Mouse (Mus musculus) embryo, embryonic 9.5 days (tissue): ENCODE results near the gene Psg21.
A peak's percentile ranks its signal among the peaks of the same experiment; 100 is the strongest.
"Not testable (repeated sequence)": the region's sequence is repeated elsewhere in the genome, so short reads cannot be mapped to it uniquely, and the experiment has no call there.

Experiments used
- DNase-seq: peaks from one replicate; pipeline ENCODE4 v3.0.0-alpha.2; 2017; ENCODE audit errors: extremely low spot score

Psg21 gene

DNA sequence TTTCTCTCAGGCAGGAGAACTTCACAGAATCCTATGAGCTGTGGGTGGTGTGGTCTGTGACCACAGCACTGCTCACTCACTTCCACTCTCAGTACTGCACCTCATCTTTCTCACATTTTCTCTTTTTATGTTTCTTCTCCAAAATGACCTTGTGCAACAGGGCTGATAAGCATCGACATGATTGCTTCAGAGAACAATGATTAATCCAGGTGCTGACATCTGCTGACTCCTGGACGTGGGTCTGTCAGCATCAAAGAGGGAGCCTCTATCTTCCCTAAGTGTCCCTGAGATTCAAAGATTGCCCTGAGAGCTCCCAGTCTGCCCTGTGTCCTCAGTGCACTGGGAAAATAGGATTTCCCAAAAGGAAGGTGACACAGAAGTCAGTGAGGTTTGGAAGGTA, at the start of gene Psg21:
Gene Psg21, minus strand, starts transcription at position 101 of the 400 bp plus-strand sequence.
- DNase-seq, result not testable (repeated sequence)

DNA sequence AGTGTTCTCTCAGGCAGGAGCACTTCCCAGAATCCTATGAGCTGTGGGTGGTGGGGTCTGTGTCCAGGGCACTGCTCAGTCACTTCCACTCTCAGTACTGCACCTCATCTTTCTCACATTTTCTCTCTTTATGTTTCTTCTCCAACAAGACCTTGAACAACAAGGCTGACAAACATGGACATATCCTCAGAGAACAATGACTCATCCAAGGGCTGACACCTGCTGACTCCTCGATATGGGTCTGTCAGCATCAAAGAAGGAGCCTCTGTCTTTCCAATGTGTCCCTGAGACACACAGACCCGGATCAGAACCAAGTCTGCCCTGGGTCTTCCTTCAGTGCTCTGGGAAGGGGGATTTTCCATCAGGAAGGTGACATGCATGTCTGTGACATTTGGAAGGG, 29.6 kb upstream of the Psg21 start, which contains the start of gene Psg20:
Gene Psg20, minus strand, starts transcription at position 101 of the 400 bp plus-strand sequence.
- DNase-seq, result no peak

DNA sequence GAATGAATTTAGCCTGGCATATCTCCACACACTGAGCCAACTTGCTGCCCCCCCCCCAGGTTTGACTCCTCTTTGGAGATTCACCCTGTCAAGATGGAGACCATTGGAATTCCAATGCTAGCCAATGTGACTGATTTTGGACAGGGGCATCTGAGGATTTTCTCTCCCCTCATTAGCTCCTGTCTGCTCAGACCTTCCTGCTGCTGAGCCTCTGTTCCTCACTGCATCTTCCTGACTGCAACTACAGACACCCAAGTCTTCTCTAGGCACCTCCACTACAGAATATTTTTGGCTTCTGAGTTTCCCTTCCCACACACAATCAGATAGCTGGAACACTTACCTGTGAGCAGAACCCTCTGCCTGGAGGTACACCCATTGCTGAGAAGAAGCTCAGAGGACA, 29.1 kb upstream of the Psg21 start:
- no peak for DNase-seq

DNA sequence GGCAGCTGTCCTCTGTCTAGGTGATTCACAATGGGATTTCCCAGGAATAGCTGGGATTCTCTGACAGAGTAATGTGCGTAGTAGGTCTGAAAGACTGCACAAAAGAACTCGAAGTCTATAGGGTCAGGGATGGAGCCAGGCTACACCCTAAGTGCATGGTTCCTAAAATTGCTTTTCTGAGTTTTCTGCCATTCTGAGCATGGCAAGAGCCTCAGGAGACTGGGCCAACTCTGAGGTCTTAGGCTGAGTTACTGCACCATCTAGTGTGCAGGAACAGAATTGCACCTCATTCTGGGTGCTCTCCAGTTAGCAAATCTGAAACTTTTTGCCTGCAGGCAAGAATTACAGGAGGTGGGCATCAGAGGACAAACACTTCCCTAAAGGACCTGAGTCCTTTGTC, 23.2 kb upstream of the Psg21 start:
- DNase-seq, result peak; percentile 22

DNA sequence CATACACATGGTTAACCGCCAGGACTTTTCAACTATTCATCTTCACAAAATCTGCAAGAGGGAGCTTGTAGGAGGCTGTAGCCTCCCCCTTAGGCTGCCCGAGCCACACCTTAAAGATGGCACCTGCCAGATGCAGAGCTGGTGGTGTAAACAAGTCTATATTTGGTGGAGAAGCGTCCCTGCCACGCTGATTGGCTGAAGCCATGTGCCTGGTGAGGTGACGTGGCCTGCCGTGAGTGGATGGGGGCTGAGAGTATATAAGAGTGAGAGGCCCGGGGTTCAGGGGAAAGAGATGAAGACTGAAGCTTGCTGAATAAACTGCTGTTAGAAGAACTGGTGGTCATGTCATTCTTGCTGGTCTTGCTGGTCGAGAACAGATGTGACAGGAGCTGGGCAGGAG, 29.6 kb downstream of the Psg21 start:
- not testable (repeated sequence) for DNase-seq

DNA sequence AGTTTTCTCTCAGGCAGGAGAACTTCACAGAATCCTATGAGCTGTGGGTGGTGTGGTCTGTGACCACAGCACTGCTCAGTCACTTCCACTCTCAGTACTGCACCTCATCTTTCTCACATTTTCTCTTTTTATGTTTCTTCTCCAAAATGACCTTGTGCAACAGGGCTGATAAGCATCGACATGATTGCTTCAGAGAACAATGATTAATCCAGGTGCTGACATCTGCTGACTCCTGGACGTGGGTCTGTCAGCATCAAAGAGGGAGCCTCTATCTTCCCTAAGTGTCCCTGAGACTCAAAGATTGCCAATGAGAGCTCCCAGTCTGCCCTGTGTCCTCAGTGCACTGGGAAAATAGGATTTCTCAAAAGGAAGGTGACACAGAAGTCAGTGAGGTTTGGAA, 40.1 kb downstream of the Psg21 start, which contains the start of gene Psg23:
Gene Psg23, minus strand, starts transcription at position 101 of the 400 bp plus-strand sequence.
- not testable (repeated sequence) for DNase-seq
